Mouse (Mus musculus) hindbrain, embryonic 10.5 days (tissue): ENCODE data around the gene Dab2ip. TPM values are rescaled to one million over a fixed set of nuclear protein-coding genes. Genes with fewer than 3 reads are reported as not detected.

Experiments
- DNase-seq: peaks from one replicate; pipeline ENCODE4 v3.0.0-alpha.2; 2017; ENCODE audit warnings: low spot score
- H3K27ac ChIP-seq: fragments of 300-500 bp; sonication (generic); 2 replicates; pipeline ENCODE4 v1.5.1; 2016; ENCODE audit warnings: mild to moderate bottlenecking, moderate library complexity
- H3K27me3 ChIP-seq: fragments of 300-500 bp; sonication (generic); 2 replicates; pipeline ENCODE4 v1.6.1; 2016; ENCODE audit warnings: mild to moderate bottlenecking; ENCODE audit not compliant: poor library complexity, insufficient read depth, severe bottlenecking
- H3K36me3 ChIP-seq: fragments of 300-500 bp; sonication (generic); 2 replicates; pipeline ENCODE4 v1.6.1; 2016; ENCODE audit warnings: mild to moderate bottlenecking, moderate library complexity
- H3K4me1 ChIP-seq: fragments of 300-500 bp; sonication (generic); replicated peaks from 2 replicates; pipeline ENCODE4 v1.6.1; 2016; ENCODE audit warnings: mild to moderate bottlenecking
- H3K4me3 ChIP-seq: fragments of 300-500 bp; sonication (generic); 2 replicates; pipeline ENCODE4 v1.5.1; 2016; ENCODE audit warnings: mild to moderate bottlenecking, moderate library complexity
- H3K9me3 ChIP-seq: fragments of 300-500 bp; sonication (generic); 2 replicates; pipeline ENCODE4 v1.6.1; 2016; ENCODE audit warnings: mild to moderate bottlenecking, moderate library complexity
- WGBS: fragments of 180-500 bp; shearing (Covaris S2); methylation state at CpG from one replicate; pipeline ENCODE4 v1.1.7; 2016; 5-methylcytosine and 5-hydroxymethylcytosine counted together
- polyA plus RNA-seq: library from polyadenylated mRNA; unstranded; fragments of >200 nt; fragmentation: Nextera tagmentation; extraction: Ambion mirVana; gene quantifications from 2 replicates; pipeline ENCODE4 v1.2.1, GENCODE M21; 2016

The Dab2ip gene
- polyA plus RNA-seq, 1 experiment from 2014 or later, result 28.8 TPM

DNA sequence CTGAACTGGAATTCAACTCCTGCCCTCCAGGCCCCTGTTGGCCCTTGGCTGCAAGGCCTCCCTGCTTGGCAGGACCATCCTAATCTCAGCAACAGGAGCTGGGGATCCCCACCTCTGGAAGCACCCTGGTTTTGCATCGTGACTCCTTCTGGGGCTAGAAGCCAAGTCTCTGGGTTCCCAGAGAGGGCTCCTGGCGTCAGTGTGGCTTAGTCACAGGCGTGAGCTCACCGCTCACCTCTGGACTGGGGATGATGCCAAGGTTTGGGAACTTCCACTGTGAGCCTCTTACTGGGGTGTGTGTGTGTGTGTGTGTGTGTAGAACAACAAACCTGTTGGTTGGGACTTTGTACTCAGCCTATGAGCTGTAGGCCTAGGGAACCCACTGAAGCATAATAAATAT is 31.7 kb downstream of the Dab2ip start:
- Histone ChIP-seq H3K36me3 (no peaks in the 10 kb centered on the region), H3K9me3 (no peaks in the 10 kb centered on the region), H3K27ac (no peak overlapping the region), H3K27me3 (peaks cover 60% of the 10 kb centered on the region), H3K4me3 (no peak overlapping the region), H3K4me1 (peaks cover 69% of the 10 kb centered on the region)
- 86% methylated on average over 4 of the region's 4 CpGs for WGBS
- no peak for DNase-seq

DNA sequence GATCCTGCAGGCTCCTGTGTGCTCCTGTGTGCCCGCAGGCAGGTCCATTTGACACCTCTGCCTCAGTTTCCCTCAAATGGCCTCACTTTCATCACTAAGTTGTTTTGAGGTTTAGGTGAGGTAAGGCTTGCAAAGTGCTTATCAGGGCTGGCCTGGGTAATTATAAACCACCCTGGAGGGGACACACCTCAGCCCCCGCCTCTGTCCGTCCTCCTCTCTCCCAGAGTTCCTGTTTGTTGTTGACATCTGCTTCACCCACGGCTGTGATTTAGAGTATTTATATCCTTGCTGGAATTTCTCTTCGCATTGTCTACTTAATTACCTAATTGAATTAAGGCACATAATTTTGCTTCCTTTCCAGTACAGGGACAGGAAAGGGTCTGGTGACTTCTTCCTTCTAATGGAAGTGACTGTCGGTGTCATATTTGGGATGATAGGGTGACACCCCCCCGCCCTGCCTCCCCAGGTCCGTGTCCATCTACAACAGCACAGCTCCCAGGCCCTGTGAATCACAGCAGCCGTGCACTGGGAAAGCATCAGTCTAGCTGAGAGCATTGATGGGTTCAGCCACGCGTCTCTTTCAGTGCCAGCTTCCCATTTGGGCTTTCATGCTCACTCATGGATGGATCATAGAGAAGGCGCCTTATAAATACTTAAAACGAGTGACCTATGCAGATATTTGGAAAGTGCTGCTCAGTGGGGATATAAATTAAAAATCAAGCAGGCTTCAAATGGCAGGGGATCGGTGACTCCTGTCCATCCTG is 34.1 kb downstream of the Dab2ip start:
- WGBS, result 79% methylated on average over 14 of the region's 14 CpGs
- H3K4me1 ChIP-seq, result peaks cover 51% of the 10 kb centered on the region
- peaks cover 38% of the 10 kb centered on the region for H3K27me3 ChIP-seq
- no peak overlapping the region for H3K27ac ChIP-seq
- DNase-seq, result no peak
- no peak overlapping the region for H3K4me3 ChIP-seq
- no peaks in the 10 kb centered on the region for H3K36me3 ChIP-seq
- H3K9me3 ChIP-seq, result no peaks in the 10 kb centered on the region

DNA sequence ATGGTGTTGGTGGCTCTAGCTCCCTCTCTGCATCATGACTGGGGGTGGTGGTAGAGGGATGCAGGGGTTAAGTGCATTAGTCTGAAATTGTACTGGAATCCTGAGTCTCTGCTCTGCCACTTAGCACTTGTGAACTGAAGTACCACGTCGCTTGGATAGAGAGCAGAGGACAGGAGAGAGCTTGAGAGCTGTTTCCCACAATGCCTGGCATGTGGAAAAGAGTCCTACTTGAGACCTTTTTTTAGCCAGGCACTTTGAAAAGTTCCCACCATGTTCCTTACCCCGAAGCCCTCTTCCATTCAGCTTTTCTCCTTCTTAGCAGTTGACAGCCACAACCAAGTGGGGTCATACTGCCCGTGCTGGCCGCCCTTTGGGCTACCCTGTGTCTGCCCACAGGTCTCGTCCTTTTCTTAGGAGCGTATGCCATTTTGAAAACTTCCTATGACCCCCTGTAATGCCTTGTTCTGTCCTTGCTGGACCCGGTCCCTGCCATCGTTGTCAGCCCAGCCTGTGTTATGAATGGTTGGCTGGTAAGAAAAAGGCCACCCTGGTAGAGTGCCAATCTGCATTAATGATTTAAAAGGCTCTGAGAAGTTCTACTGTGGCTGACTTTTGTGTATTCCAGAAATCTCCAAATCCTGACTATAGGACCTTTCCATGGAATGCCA is 34.8 kb downstream of the Dab2ip start:
- Histone ChIP-seq H3K36me3 (no peaks in the 10 kb centered on the region), H3K4me1 (peaks cover 51% of the 10 kb centered on the region), H3K4me3 (no peak overlapping the region), H3K27me3 (peaks cover 31% of the 10 kb centered on the region), H3K27ac (no peak overlapping the region), H3K9me3 (no peaks in the 10 kb centered on the region)
- DNase-seq, result no peak
- 80% methylated on average over 9 of the region's 9 CpGs for WGBS

- Histone ChIP-seq H3K36me3 (no peaks in the 10 kb centered on the region), H3K27me3 (peaks cover 21% of the 10 kb centered on the region), H3K9me3 (no peaks in the 10 kb centered on the region), H3K27ac (no peak overlapping the region), H3K4me1 (peaks cover 51% of the 10 kb centered on the region), H3K4me3 (no peak overlapping the region)
- DNase-seq, result no peak
- WGBS, result 81% methylated on average over 7 of the region's 7 CpGs
Measured at GRCm38 (mm10) chr2:35593889-35594288, 35.8 kb downstream of the Dab2ip start.

DNA sequence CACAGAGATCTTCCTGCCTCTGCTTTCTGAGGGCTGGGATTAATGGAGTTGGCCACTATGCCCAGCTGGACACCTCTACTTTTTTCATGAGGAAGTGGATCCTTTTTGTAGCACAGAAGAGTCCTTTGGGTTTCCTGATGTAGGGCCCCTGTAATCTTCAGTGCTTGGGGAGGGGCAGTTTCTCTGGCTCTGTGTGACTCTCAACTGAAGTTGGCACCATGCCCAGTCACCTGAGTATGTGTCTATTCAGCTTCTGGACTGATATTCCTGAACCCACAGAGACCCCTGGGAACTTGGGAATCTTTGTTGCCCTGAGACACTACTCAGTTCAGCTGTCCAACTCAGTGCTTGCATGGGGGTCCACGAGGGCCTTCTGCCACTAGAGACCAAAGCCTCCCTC is 37.0 kb downstream of the Dab2ip start:
- H3K4me3 ChIP-seq, result no peak overlapping the region
- H3K27me3 ChIP-seq, result peaks cover 10% of the 10 kb centered on the region
- no peaks in the 10 kb centered on the region for H3K36me3 ChIP-seq
- no peak overlapping the region for H3K27ac ChIP-seq
- no peaks in the 10 kb centered on the region for H3K9me3 ChIP-seq
- H3K4me1 ChIP-seq, result peaks cover 46% of the 10 kb centered on the region
- WGBS, result 71% methylated on average over 1 of the region's 1 CpGs
- no peak for DNase-seq

DNA sequence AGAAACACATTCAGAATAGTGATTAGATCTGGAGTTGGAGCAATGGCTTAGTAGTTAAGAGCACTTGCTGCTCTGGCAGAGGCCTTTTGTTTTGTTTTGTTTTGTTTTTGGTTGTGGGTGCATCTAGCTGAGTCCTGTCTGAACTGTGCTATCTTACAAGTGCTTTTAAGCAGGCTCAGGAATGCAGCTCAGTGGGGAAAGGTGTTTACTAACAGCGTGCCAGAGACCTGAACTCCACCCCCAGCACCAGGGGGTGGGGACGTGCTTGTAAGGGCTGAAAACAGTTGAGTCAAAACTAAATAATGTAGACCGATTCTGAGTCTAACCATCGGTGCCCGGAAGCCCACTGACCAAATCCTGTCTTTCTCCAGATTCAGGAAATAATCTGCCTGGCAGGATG is 37.7 kb downstream of the Dab2ip start:
- 51% methylated on average over 5 of the region's 5 CpGs for WGBS
- Histone ChIP-seq H3K9me3 (no peaks in the 10 kb centered on the region), H3K4me1 (peaks cover 44% of the 10 kb centered on the region), H3K27me3 (peaks cover 4% of the 10 kb centered on the region), H3K27ac (no peak overlapping the region), H3K4me3 (no peak overlapping the region), H3K36me3 (no peaks in the 10 kb centered on the region)
- DNase-seq, result no peak

GRCm38 (mm10) chr2:35596796-35597195 is 38.7 kb downstream of the Dab2ip start:
- 73% methylated on average over 4 of the region's 4 CpGs for WGBS
- H3K27me3 ChIP-seq, result no peaks in the 10 kb centered on the region; the same call in none of the 2 replicates
- H3K27ac ChIP-seq, result no peak overlapping the region
- H3K9me3 ChIP-seq, result no peaks in the 10 kb centered on the region
- H3K4me3 ChIP-seq, result no peak overlapping the region
- DNase-seq, result no peak
- H3K36me3 ChIP-seq, result no peaks in the 10 kb centered on the region
- peaks cover 37% of the 10 kb centered on the region for H3K4me1 ChIP-seq

DNA sequence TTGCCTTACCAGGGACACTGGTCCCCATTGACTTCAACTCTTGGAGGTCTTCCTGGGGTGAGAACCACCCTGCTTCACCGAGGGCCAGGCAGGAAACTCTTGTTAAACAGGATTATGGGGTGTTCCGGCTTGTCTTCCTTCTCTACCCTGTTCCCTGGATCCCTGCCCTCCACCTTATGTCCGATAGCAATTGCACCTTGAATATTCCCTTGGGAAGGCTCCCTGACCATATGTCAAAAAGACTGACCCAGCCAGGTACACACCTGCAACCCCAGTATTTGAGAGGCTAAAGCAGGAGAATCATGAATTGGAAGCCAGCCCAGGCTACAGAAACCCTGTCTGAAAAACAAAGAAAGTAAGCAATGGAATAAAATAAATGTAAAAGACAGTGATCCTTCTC is 40.8 kb downstream of the Dab2ip start:
- Histone ChIP-seq H3K9me3 (no peaks in the 10 kb centered on the region), H3K4me1 (peaks cover 32% of the 10 kb centered on the region), H3K36me3 (no peaks in the 10 kb centered on the region), H3K27ac (no peak overlapping the region), H3K4me3 (no peak overlapping the region), H3K27me3 (no peaks in the 10 kb centered on the region; the same call in 1 of the 2 replicates)
- DNase-seq, result no peak
- WGBS, result 78% methylated on average over 3 of the region's 3 CpGs

DNA sequence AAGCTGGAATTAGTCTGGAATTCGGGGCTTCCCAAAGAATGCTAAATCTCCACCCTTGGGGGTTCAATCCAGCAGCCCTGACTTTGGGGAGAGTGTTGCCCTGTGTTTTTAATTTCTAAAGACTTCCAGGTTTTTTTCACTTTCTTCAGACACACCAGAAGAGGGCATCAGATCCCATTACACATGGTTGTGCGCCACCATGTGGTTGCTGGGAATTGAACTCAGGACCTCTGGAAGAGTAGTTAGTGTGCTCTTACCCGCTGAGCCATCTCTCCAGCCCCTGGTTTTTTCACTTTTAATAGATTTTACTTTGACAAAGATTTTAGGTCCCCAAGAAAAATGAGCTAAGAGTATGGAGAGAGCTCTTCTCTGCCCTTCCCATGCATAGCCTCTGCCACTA is 43.6 kb downstream of the Dab2ip start:
- WGBS, result 73% methylated on average over 3 of the region's 3 CpGs
- no peak for DNase-seq

GRCm38 (mm10) chr2:35607476-35607875 is 49.4 kb downstream of the Dab2ip start:
- peaks cover 83% of the 10 kb centered on the region for H3K4me1 ChIP-seq
- no peaks in the 10 kb centered on the region for H3K36me3 ChIP-seq
- H3K4me3 ChIP-seq, result peak overlapping the region; percentile 9; the same call in 1 of the 2 replicates
- peak overlapping the region; percentile 82 for H3K27ac ChIP-seq
- WGBS, result 19% methylated on average over 8 of the region's 8 CpGs
- peak; percentile 41 for DNase-seq
- H3K9me3 ChIP-seq, result no peaks in the 10 kb centered on the region
- H3K27me3 ChIP-seq, result peaks cover 6% of the 10 kb centered on the region

More for the DNA sequence above, 43.6 kb downstream of the Dab2ip start:
- Histone ChIP-seq H3K4me1 (peaks cover 49% of the 10 kb centered on the region), H3K27ac (no peak overlapping the region), H3K27me3 (no peaks in the 10 kb centered on the region; the same call in 1 of the 2 replicates), H3K36me3 (no peaks in the 10 kb centered on the region), H3K9me3 (no peaks in the 10 kb centered on the region), H3K4me3 (no peak overlapping the region)

GRCm38 (mm10) chr2:35608856-35609255 is 50.8 kb downstream of the Dab2ip start:
- Histone ChIP-seq H3K27me3 (peaks cover 11% of the 10 kb centered on the region), H3K9me3 (no peaks in the 10 kb centered on the region), H3K4me3 (no peak overlapping the region), H3K27ac (peak overlapping the region; percentile 78), H3K36me3 (no peaks in the 10 kb centered on the region), H3K4me1 (peaks cover 95% of the 10 kb centered on the region)
- no peak for DNase-seq
- 85% methylated on average over 7 of the region's 7 CpGs for WGBS

- Histone ChIP-seq H3K4me1 (peaks cover 96% of the 10 kb centered on the region), H3K4me3 (no peak overlapping the region), H3K27me3 (peaks cover 11% of the 10 kb centered on the region), H3K9me3 (no peaks in the 10 kb centered on the region), H3K27ac (peak overlapping the region; percentile 78), H3K36me3 (no peaks in the 10 kb centered on the region)
- 62% methylated on average over 9 of the region's 9 CpGs for WGBS
- no peak for DNase-seq
Measured at GRCm38 (mm10) chr2:35609317-35609716, 51.3 kb downstream of the Dab2ip start.
